Mouse (Mus musculus) ZHBTc4 (cell line): ENCODE measurements at regions not wholly inside any gene's neighbourhood (a gene's known extent, or its start where the extent isn't known, plus 50 kb on each side); places are given as distances from the start of the nearest gene placed in this dataset.

Experiments
- DNase-seq: peaks from one replicate; pipeline ENCODE4 v3.0.0-alpha.2; 2011; ENCODE audit warnings: low read depth, low spot score

GRCm38 (mm10) chr2:63580489-63581139, 396.5 kb upstream of the Kcnh7 start:
- DNase-seq = no peak

GRCm38 (mm10) chr2:63575172-63575571, 391.1 kb upstream of the Kcnh7 start:
- DNase-seq = no peak

GRCm38 (mm10) chr2:63574008-63574703, 390.1 kb upstream of the Kcnh7 start:
- peak; percentile 2 for DNase-seq

- DNase-seq = no peak
Observed at GRCm38 (mm10) chr2:63573015-63573807, 389.1 kb upstream of the Kcnh7 start.

DNA sequence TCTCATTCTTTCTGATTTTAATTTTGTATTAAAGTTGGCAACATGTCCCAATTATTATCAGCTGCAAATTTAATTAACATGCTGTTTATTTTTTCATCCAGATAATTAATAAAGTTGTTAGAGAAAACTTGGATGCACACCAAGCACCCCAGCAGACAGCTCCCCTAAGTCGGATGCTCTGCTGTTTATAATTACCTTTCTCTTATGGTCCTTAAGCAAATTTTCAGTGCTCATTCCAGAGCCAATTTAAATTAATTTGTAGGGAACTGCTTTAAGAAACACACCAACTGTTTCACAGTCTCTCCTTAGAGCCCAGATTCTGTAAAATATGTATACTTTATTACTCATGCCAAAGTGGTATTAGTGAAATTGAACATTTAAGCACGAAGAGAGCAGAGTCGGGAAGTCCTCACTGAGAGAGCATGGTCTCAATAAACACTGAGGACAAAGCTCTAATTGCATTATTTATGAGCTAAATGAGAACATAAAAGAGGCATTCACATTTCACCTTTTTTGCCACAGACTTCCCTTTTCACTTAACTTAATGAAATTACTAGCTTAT, 372.9 kb upstream of the Kcnh7 start:
- DNase-seq = no peak

DNA sequence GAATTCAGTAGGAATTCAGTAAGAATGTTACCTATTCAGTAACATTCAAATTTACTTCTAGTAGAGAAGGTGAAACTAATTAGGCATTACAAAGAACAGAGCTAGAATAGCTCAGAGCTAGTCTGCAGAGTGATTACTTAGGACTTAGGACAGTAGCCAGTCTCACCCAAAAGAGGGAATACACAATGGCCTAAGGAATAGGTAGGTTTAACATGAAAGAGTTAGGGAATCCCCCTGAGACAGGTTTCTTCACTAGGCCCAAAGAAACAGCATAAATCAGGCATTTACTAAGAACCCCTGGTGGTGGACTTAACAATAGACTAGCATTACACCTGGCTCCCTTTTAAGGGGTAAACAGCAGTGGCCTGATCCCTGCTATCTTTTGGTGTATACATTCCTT, 357.7 kb upstream of the Kcnh7 start:
- peak; percentile 72 for DNase-seq

- DNase-seq = no peak
Observed at GRCm38 (mm10) chr2:63518534-63518933, 334.4 kb upstream of the Kcnh7 start.

GRCm38 (mm10) chr2:63513554-63514226, 329.6 kb upstream of the Kcnh7 start:
- DNase-seq = peak; percentile 13

DNA sequence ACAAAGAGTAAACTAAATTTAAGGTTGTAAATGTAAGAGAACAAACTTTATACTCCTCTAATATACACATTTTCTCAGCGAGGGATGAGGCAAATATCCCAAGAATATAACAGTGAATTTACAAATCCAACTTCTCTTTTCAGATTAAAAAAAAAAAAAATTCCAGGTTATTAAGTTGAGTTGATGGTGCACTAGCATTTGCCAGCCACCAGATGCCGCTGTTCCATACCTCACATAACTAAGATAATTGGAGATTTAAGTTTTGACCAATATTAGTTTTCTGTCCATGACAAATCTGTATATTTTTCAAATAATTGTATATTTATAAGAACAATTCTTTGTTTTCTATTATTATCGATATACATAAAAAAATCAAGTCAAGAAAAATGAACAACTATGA, 319.9 kb upstream of the Kcnh7 start:
- peak; percentile 23 for DNase-seq

DNA sequence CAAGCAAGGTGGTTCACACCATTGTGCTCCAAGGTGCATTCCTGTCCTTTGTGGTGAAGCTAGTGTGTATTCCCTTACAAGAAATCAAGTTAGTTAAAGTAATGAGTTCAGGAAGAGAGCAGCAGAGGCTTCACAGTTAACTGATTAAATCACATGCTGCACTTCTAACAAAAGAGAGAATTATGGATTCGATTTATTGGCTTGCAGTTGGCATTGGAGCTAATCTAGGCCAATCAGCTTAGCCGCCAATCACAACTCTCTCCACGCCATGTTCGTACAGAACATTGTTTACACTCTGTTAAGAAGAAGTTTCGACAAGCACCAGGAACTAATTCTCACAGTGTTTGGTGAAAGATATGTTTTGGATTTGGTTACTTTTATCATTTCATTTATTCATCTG, 292.3 kb upstream of the Kcnh7 start:
- no peak for DNase-seq

- no peak for DNase-seq
Observed at GRCm38 (mm10) chr2:63475255-63475654, 291.2 kb upstream of the Kcnh7 start.

DNA sequence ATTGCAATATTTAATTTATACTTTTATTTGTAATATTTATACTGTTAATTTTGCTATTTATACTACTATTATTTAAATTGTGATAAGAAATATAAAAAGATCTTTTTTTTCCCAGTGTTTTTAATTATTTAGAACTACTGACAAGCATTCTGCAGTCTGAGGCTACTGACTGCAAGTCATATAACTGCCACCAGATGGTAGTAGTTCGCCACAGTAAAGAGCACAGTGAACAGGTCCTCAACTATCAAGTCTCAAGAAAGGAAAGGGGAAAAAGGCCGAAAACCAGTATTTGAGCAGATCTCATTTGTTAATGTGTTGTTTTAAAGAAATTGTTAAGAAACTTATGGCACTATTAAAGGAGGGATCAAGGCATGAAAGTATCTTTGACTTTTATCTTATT, 289.6 kb upstream of the Kcnh7 start:
- peak; percentile 56 for DNase-seq

DNA sequence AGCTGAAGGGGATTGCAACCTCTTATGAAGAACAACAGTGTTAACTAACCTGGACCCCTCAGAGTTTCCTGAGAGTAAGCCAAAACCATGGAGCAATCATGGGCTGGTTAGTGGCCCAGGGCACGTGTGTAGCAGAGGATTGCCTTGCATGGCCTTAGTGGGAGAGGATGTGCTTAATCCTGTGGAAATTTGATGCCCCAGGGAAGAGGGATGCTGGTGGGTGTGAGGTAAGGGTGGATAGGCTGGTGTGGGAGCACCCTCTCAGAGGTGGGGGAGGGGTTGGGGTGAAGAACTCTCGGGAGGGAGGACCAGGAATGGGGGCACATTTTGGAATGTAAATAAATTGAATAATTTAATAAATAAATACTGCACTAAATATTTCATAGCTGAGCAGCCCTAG, 288.2 kb upstream of the Kcnh7 start:
- no peak for DNase-seq

- DNase-seq = no peak
Observed at GRCm38 (mm10) chr2:63459112-63459511, 275.0 kb upstream of the Kcnh7 start.

GRCm38 (mm10) chr2:63454263-63455011, 270.4 kb upstream of the Kcnh7 start:
- DNase-seq = peak; percentile 21

GRCm38 (mm10) chr2:63452891-63453290, 268.8 kb upstream of the Kcnh7 start:
- no peak for DNase-seq

- DNase-seq = no peak
Observed at GRCm38 (mm10) chr2:63452164-63452563, 268.1 kb upstream of the Kcnh7 start.

DNA sequence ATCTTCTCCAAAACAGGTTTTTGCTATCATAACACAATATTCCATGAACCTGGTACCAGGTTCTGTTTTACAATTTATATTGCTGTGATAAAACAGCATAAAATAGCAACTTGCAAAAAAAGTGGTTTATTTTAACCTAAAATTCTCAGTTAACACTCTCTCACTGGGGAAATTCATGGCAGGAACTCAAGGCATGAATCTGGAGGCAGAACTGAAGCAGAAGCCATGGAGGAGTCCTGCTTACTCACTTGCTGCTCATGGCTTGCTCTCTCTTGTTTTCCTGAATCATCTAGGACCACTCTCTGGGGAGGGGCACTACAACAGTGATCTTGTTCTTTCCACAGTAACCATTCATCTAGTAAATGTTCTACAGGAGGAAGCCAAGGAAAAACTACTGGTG, 250.2 kb upstream of the Kcnh7 start:
- no peak for DNase-seq

GRCm38 (mm10) chr2:63405405-63405804, 221.3 kb upstream of the Kcnh7 start:
- DNase-seq = no peak
